Mouse (Mus musculus) bone marrow macrophage, adult 2 months (primary cell): ENCODE data around the gene Rxra.

Source experiments
- CTCF ChIP-seq: IDR thresholded peaks from 2 replicates; pipeline ENCODE4 v1.5.1; 2012; ENCODE audit warnings: low read depth, mild to moderate bottlenecking, low read length, moderate library complexity
- POLR2A ChIP-seq: IDR thresholded peaks from 2 replicates; pipeline ENCODE4 v1.6.1; 2012; ENCODE audit warnings: mild to moderate bottlenecking, low read depth, low read length, borderline replicate concordance

DNA sequence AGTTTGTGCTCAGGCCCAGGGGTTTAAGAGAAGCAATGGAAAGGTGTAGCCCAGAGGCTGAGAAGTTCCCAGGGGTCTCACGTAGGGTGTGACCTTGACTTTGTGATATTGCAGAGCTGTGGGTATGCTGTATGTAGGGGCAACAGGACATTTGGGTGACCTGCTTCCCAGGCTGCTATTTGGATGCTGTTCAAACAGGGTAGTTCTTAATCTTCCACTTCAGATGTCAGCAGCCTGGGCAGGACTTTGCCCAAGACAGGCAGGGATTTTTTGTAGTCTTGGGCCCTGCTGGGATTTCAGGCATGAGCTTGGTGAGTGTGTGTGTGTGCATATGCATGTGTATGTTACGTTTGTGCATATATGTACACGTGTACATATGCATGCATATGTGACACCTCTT, 28.4 kb downstream of the Rxra start:
- TF ChIP-seq CTCF (no peak), POLR2A (no peak)
